Mouse (Mus musculus) CH12F3 (cell line): ENCODE measurements around the gene Cdh16.
"Not testable (repeated sequence)": the region's sequence is repeated elsewhere in the genome, so short reads cannot be mapped to it uniquely, and the experiment has no call there.

Experiments
- in situ Hi-C: fragments of 300-500 bp; cut with MboI; formaldehyde crosslinking; loops from 2 replicates; pipeline ENCODE4 v1.14.3; 2020; ENCODE audit warnings: low sequenced_read_pairs

The Cdh16 gene

DNA sequence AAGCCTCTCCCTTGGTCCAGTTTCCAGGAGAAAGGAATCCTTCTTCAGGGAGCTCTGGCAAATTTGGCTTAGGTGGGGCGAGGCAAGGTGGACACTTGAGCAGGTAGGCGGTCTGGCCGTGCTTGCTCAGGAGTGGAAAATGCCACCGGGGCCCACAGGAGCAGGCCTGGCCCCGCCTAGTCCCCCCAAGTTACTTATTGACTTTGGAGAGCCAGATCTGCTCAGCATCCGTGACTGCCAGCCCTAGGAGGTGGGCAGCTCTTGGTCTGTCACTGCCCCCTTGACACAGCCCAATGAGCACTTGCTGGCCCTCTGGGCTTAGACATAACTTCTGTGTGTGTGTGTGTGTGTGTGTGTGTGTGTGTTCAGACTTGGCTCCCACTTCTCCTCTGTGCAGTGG is at the start of gene Cdh16:
Cdh16 (minus strand) TSS at position 236 of the 400 bp plus-strand sequence.
- in situ Hi-C loops: no loop called here

DNA sequence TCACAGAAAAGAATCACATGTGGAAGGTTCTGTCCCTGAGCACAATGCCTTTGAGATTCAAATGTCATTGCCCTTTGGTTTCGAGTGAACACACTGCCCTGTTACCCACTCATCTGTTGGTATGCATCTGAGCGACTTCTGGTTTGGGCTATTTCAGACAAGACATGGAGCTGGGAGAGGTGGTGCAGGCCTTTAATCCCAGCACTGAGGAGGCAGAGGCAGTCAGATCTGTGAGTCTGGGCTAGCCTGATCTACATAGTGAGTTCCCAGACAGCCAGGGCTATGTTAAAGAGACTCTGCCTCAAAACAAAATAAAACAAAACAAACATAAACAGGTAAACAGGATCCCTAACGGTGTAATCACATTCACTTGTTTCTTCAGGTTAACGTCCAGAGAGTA is 31.4 kb upstream of the Cdh16 start:
- in situ Hi-C loops: no loop called here

DNA sequence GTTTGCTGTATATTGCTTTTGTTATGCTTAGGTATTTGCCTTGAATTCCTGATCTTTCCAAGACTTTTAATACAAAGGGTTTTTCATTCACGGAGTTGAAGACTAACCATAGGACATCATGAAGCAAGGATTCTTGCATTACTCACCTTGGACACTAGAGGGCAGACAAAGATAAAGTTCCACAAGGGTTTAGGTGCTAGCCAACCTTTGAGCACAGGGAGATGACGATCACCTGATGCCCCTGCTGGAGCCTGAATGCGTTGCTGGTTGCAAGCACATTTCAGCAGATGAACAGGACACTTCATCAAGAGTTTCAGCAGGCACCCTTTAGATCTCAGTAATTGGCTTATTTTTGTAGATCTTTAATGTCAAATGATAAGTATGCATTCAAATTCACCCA is 30.8 kb upstream of the Cdh16 start:
- in situ Hi-C loops: no loop called here

DNA sequence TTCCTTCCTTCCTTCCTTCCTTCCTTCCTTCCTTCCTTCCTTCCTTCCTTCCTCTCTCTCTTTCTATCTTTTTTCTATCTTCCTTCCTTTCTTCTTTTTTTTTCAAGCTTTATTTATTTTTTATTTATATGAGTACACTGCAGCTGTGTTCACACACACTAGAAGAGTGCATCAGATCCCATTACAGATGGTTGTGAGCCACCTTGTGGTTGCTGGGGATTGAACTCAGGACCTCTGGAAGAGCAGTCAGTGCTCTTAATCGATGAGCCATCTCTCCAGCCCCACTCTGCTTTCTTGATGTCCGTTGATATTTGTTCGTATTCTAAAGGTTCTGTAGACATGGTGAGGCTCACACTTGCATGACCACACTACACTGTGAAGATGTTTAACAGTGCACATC is 20.0 kb upstream of the Cdh16 start:
- in situ Hi-C loops: not testable (repeated sequence)

DNA sequence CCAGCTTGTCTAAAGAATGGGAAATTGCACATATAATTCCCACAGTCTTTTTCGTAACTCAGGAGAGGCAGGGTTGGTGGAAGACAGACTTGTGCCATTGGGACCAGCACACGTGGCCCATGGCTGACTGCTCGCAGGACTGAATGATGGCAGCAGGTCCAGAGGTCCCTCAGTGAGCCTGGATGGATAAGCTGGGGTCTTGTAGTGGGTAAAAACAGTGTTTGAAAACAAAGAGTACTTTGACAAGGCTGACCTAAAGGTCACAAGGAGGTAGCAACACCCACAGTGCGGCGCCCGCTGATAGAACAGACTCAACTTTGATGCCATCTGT is 18.1 kb upstream of the Cdh16 start:
- in situ Hi-C loops: no loop called here

DNA sequence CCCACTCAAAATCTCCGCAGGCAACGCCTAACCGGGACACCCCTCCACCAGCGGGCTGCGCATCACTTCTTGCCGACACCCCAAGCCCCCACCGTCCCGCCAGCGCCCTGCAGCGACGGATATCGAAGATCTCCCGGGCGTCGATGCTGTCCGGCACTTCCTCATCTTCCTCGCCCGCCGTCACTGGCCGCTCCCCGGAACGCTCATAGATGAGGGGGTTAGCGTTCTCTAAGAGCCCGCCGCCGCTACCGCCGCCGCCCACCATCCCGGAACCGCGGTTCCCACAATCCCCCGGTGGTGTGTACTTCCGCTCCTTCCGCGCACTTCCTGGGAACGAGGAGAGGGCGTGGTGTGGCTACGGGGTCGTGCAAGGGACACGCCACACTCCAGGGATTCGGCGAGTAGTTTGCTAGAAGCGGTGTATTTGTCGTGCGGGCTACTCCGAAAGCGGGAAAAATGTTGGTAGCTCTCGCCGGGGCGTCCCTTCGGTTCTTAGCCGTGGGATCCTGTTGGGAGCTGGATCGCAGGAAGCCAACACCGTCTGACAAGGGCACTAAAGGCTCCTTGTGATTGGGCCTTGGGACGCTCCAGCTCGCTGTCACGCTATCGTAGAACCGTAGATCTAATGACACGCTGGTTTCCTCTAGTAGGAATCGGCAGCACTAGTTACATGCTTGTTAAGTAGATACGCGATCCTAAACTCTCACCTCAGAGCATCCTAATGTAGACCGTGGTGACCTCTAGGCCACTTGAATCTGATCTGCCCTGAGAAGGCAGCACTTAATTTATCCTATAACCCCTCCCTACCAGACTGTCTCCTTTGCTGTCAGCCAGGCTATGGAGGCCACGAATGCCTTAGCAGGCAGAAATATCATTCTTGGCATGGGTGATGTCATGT is 17.5 kb upstream of the Cdh16 start, which contains the start of gene Ciao2b:
Ciao2b (minus strand) TSS at position 540 of the 898 bp plus-strand sequence.
- in situ Hi-C loops: no loop called here

DNA sequence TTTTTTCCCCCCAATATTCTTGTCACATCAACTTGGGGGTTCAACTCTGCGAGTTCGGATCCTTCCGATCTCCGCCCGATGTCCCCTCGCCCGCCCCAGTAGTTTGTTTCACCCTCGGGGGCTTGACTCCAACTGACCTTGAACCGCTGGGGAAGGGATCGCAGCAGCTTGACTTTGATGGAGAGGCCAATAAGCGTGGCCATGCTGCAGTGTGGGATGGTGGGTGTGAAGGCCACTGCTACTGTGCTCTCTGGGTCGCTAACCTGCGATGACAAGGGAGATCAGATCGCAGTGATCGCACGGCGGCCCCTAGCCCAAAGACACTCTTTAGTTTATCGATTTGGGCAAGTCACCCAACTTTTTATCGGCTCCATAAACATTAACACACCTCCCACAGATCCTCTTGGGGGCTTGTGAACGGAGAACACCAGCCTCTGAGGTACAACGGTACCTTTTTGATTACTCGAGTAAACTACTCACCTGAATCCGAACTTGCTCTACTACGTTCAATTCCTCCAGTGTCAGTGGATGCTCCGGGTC is 16.7 kb upstream of the Cdh16 start:
- in situ Hi-C loops: no loop called here

DNA sequence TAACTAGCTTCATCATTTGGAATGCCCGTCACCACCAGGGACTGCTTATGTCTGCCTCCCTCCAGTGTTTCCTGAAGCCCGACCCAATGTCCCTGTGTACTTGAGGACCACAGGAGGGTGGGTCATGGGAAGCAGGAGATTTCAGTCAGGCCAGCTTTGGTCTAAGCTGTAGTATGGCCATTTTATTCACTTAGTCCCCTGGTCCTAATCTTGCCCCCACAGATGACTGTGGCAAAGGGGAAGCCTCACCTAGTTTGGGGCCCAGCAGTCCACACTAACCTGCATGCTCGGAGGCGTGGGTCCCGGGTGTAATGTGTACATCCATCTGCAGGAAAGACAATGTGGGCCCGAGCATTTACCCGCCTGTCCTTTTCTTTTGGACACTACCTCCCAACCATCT is 16.0 kb upstream of the Cdh16 start:
- in situ Hi-C loops: no loop called here

DNA sequence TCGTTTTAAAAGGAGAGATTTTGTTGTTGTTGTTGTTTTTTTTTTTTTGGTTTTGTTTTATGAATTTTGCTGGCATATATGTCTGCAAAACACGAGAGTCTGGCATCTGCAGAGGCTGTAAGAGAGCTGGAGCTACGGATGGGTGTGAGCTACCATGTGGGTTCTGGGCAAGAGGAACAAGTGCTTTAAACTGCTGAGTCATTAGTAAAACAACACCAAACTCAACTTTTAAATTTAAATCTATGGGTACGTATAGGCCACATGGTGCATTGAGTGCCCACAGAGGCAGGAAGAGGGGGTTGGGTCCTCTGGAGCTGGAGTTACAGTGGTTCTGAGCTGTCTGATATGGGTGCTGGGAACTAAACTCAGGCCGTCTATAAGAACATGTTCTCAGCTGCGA is 13.8 kb upstream of the Cdh16 start:
- in situ Hi-C loops: no loop called here

DNA sequence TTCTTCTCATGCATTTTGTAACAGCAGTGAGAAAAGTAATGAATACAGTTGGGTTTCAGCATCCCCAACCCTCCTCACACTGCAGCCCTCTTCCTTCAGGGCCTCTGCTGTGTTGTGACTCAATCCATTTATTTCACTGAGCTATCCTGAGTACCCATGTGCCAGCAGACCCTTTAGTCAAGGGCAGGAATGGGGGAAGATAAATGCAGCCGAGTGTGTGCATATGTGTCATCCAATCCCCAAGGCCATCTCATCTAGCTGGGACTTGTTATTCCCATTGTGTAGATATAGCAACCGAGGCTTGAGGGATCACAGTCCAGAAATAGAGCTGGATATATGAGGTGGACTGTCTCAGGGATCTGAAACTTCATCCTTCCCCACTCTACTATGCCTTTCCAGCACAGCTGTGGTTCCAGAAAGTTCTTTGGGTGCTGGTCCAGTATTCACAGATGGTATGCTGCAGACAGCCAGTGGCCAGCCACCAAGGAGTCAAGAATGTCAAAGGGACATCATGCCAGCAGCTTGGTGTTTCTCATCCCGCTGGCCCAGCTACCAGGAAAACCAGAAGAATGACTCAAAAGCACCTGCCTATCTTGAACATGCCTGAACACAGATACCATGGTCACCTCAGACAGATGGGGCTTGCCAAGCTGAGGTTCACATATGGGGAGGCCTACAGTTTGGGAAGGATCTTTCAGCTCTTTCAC is 11.0 kb upstream of the Cdh16 start:
- in situ Hi-C loops: no loop called here

DNA sequence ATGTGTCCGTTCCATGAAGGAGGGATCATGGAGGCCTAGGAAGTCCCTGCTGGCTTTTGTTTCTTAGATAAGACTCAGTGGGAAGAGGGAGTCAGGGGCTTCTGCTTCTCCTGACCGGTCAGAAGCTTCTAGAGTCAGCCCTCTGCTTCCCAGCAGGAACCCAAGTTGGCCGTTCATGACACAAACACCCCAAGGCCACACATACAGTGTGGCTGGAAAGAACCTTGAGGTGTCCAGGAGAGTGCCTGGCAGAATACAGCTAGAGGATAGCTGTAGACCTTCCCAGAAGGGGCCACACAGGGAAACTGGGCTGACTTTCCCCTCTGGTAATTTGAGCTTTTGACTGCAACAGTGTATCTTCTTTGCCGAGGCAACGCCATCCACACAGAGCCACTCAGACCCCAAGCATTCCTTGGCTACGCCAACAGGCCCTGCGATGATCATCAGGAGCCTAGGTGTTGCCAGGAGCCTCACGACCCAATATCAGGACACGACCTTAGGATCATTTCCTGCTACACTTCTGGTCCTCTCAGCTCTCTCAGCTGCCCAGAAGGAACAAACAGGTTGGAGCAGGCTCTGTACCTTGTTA is 9.1 kb upstream of the Cdh16 start:
- in situ Hi-C loops: no loop called here

DNA sequence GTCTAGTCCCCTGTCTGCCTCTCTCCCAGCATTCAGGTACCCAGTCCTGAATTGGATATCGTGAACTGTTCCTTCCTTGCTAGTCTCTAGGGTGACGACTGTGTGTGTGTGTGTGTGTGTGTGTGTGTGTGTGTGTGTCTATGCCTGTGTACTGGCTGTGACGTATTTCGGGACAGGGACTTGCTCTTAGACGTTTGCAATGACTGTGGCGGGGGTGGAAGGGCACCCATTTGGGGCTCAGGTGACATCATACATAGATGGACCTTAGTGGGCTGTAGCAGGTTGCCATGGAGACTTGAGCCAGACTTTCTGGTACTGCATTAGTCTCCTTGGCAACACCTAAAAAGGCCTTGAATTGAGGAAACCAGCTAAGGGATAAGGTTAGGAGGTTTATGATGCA is 8.3 kb upstream of the Cdh16 start:
- in situ Hi-C loops: no loop called here

DNA sequence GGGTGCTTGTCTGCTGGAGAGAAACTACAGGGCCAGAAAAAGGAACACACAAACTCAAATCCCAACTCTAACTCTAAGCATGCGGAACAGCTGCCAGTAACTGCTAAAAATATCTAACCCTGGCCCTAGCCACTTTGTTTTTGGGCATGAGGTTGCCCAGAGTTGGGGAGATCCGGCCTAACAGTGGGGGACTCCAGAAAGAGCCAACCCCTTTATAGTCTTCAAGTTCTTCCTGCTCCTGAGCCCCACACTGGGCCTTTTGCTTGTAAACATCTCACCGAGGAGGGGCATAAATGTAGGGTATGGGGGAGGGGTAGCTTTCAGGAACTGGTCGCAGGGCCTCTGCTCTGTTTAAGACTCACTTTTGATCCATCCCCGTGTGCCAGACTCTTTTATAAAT is 7.8 kb upstream of the Cdh16 start:
- in situ Hi-C loops: no loop called here

DNA sequence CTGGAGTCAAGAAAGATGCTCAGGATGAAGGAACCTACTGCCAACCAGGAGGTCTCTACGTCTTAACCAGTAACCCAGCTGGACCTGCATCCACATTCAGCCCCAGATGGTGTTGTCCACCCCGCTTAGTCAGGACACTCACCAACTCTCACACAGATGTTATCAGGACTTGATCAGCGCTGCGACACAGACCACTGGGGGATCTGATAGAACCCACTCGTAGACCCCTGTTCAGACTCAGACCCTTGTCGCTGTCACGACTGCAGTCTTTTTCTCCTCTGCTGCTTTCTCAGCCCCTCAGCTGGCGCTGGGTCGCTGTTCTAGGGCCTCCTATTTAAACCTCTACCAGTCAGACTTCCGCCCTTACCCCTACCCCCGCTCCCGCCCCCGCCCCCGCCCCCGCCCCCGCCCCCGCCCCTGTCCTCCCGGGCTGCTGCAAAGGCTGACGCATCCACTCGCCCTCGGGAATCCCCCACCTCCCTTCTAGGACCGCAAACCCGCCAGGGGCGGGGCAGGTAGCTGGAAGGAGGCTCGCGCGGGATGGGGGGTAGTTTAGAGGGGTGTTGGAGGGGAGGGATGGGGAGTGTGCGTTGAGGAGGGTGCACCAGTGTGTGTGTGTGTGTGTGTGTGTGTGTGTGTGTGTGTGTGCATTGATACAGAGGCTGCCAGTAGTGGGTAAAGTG is 6.9 kb upstream of the Cdh16 start, which contains the start of gene Rrad:
Rrad (minus strand) TSS at position 347 of the 683 bp plus-strand sequence.
- in situ Hi-C loops: no loop called here

DNA sequence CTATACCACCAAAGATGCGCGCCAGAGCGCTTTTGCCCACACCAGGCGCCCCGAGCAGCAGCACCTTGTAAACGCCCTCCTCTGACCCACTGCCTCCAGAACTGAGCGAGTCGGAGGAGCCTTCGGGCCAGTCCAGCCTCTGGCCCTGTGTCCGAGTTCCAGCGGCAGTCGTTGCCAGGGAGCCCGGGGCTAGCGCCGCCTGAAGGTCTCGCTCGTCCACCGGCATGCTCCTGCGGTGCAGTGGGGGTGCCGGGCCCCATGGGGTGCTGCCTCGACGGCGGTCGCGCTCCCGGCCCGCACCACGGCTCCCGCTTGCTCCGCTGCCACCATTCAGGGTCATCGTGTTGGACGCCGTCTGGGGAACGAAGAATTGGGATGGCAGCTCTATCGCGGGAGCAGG is 6.4 kb upstream of the Cdh16 start:
- in situ Hi-C loops: no loop called here

DNA sequence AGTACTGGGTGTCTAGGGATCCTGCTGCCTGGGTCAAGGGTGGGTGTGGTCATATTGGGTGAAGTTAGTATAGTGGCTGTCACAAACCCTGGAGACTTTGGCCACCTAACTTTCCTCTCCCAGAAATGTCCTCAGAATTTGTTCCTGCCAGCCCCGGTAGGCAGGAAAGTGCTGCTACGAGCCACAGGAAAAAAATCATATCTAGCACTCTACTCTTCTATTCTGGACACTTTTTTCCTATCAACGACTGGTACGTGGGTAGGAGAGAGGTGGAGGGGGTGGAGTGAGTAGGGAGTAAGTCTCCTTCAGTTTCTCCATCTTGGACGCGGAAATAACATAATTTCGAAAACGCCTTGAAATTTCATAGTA is 5.9 kb upstream of the Cdh16 start:
- in situ Hi-C loops: no loop called here

DNA sequence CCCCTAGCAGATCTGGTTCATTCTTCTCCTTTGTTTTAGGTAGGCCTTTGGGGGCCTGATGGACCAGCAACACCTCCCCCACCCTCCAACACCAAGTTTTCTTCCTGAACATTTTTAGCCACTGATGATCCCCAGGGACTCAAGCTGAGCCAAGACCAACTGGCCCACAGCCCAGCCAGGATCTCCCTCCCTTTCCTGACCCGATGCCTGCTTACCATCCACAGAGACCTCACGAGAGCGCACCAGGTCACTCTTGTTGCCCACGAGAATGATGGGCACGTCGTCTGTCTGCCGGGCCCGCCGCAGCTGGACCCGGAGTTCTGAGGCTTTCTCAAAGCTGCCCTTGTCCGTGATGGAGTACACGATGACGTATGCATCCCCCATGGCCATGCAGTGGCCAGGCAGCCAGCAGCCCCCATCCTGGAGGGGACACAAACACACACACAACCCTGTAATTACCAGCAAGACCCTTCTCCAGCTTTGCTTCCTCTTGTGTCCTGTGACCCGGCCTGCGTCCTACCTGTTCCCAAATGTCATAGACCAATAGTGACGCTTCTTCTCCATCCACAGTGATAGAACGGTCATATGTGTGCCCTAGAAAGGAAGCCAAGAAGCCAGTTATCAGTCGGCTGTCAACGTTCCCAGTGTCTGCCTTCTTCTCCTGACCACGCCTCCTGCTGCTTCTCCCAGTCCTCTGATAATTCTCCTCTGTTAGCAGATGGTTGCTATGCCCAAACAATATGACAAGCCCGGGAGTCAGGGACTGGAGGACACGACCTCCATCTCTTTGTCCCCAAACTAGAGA is 5.3 kb upstream of the Cdh16 start:
- in situ Hi-C loops: no loop called here

DNA sequence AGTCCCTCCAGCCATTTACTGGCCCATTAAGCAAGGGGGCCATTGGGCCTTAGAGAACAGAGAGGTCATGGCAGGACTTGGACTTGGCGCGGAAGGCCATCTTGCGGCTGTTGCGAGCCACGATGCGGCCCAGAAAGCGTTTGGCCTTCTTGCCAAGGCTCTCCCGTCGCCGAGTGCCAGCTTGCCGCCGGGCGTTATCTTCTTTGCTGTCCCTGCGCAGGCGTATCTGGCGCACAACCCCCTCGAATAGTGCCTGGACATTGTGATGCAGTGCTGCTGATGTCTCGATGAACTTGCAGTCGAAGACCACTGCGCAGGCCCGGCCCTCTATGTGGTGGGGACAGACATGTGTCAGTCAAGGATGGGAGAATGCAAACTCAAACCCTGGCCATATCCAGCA is 4.2 kb upstream of the Cdh16 start:
- in situ Hi-C loops: no loop called here

DNA sequence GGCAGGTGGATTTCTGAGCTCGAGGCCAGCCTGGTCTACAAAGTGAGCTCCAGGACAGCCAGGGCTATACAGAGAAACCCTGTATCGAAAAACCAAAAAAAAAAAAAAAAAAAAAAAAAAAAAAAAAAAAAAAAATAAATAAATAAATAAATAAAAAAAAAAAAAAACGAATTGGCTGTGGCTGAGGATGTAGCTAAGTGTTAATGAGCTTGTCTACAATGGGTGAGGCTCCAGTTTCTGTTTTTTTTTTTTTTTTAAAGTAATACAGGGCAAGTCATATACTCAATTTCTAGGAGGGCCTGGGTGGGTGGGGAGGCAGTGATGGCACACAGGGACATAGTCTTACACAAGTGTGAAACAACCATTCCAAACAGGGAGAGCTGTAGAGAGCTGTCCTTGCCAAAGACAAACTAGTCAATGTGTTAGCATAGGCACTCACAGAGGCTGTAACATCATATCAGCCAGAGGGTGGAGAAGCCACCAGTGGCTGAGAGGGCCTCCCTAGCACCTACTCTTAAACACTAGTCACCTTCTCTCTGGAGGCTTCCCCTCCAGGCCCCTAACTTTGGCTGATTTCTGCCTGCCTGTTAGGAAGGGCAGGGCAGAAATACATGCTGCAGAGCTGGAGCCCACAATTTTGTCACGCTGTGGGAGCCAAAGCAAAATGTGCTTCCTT is 3.0 kb upstream of the Cdh16 start:
- in situ Hi-C loops: no loop called here

DNA sequence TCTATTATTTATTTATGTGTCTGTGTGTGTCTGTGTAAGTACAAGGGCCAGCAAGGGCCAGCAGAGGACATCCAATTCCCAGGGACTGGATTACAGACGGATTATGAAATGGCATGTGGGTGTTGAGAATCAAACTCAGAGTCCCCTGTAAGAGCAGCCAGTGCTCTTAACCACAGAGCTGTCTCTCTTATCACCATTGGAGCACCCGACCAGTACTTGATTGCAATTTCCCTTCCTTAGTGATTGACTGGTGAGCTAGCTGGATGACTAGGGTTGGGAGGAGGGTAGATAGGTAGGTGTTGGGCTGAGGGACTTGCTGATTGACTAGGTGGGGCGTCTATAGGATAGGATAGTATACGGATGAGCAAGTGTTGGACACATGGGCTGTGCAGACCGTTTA is 3.4 kb downstream of the Cdh16 start:
- in situ Hi-C loops: no loop called here
